Mouse (Mus musculus): ENCODE results near the gene Acvr1b. TPM values are rescaled to one million over a fixed set of nuclear protein-coding genes. Genes with fewer than 3 reads are reported as not detected.

The Acvr1b gene
- 2.4 TPM for polyA plus RNA-seq (2017; shearing (Covaris generic))

DNA sequence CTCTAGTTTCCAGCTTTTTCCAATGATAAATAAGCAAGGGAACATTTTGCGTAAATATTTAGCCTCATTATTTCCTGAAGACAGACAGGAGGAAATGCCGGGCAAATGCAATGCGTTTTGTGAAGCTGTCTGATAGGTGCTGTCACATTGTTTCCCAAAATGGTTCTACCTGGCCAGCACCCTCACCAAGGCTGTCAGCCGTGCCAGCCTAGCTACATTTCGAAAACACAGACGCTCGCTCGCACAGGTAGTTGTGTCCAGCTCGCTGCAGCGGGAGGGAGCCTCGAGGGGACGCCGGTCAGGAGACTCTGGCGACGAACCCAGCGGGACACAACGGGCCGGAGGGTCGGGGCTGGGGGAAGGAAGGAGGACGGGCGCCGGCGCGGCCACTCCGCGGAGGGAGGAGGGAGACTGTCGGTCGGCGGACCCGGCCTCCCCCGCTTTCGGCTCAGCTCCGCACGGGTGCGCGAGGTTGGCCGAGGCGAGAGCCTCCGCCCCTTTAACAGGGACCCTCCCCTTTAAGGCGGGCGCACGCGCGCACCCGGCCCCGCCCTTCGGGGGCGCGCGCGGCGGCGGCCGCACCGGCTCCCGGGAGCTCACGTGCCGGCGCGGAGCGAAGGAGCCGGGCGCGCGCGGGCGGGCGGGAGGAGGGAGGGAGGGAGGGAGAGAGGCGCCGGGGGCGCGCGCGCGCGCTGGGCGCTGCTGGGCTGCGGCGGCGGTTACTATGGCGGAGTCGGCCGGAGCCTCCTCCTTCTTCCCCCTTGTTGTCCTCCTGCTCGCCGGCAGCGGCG lies at the start of gene Acvr1b:
TSS of gene Acvr1b (plus strand) at position 647 of the 791 bp plus-strand sequence.

DNA sequence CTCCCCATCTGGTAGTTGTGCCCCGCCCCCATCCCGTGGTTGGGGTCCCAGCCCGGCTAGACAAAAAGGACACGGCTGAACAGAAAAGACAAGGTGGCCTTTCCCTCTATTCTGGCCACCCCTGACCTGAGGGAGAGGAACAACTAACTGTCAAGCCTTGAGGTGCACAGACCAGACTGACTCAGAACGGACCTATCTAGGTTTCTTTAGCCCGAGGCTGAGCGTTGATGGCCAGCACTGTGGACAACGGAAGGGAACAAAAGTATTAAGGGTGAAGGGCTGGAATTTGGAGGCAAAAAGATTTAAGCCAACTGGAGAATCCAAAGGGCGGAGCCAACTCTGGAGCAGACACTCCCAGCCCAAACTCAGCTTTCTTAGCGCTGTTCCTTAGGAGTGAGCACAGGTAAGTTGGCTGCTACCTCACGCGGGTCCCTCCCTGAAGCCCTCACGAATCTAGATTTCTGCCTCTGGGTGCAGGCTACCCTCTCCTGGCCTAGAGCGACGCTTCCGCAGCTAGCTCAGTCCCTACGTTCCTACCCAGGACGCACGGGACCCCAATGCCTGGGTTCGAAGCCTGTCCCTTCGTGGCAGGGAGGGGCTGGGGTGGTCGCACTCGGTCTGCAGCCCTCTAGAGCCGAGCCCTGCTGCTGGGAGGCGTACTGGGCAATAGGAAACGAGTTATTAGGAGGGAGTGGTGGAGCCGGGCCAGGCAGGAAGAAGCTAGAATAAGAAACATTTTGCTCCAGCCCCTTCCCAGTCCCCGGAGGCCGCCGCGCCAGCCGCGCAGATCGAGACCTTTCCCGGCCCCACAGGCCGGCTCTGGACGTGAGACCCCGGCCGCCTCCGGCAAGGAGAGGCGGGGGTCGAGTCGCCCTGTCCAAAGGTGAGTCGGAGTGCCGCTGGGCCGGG lies 45.4 kb upstream of the Acvr1b start, which contains the start of gene Acvrl1:
TSS of gene Acvrl1 (plus strand) at position 342 of the 909 bp plus-strand sequence.

DNA sequence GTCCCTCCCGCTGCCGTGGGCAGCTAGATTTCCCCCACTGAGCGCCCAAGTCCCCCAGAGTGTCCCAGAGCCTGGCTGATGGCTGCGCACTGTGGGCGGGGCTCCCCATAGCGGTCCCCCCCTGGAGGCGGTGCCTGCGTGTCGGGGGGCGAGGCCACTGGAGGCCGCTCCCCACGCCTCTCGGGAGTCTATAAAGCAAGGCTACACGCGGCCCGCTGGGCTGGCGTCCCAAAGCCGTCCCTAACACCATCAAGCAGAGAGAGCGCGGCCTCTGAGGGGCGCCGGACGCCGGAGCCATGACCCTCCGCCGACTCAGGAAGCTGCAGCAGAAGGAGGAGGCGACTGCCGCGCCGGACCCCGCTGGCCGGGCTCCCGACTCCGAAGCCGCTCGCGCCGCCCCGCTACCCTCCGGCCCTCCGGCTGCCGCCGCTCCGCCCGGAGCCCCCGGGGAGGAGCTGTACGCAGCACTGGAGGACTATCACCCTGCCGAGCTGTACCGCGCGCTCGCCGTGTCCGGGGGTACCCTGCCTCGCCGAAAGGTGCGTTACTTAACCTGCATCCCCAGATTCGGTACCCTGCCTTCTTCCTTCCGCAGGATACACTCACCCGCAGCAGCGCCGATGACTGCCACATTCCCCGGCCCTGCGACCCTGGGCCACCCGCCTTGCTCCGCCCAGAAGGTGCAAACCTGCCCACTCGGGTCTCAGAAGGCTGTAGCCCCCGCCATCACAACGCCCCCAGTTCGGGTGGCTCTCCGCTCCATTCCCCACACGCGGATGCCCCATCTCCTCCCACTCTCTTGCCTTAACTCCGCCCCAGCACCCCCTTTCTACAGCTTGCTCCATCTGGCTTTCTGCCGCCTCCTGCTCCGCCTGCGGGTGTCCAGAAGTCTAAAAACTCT lies 50.4 kb downstream of the Acvr1b start, which contains the start of gene Grasp:
TSS of gene Grasp (plus strand) at position 183 of the 901 bp plus-strand sequence.

DNA sequence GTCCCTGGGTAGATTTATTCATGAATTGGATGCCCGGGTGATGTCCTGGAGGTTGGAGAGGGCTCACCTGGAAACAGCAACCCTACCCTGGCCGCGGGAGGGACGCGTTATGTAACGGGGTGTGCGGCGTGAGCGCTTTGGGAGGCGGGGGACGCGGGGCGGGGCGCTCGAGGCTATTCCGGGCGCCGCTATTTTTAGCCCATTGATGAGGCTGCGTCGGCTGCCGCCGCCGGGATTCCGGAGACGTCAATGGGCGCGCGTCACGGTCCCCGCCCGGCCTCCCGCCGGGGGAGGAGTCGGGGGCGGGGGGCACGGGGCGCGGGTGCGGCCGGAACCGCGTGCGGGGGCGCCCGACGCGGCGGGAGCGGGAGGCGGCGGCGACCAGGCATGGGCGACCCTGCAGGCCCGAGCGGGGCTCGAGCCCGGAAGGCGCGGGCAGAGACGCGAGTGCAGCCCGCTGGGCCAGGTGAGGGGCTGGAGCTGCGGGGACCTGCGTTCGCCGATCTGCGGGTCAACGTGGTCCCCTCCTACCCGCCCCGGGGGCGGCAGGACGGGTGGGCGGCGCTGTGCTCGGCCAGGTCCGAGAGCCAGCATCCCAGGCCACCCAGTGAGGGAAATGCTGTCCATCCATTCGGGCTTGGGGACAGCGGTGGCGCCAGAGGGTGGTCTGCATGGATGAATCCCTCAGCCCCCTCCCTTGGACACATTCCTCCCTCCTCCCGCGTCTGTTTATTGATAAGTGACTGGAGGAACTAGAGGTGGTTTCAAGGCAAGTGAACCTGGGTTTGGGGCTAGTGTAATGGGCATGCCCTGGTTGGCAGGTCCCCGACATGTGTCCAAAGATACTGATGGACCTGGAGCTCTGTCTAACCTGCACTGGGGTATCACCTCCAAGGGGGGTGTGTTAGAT lies 80.3 kb downstream of the Acvr1b start, which contains the start of gene Nr4a1:
TSS of gene Nr4a1 (plus strand) at position 384 of the 910 bp plus-strand sequence.

Other genes with a start within 250 kb of the Acvr1b start
- not detected for gene Gm47841, start 126.7 kb upstream of the Acvr1b start, polyA plus RNA-seq (2017; shearing (Covaris generic))
- gene Fignl2, start 95.5 kb upstream of the Acvr1b start, polyA plus RNA-seq (2017; shearing (Covaris generic)) = not detected
- gene Ankrd33, start 58.3 kb upstream of the Acvr1b start, polyA plus RNA-seq (2017; shearing (Covaris generic)) = not detected
- 5.3 TPM for gene Acvrl1, start 45.5 kb upstream of the Acvr1b start, polyA plus RNA-seq (2017; shearing (Covaris generic))
- gene Grasp, start 50.1 kb downstream of the Acvr1b start, polyA plus RNA-seq (2017; shearing (Covaris generic)) = 8.4 TPM
- 116 TPM for gene Nr4a1, start 80.2 kb downstream of the Acvr1b start, polyA plus RNA-seq (2017; shearing (Covaris generic))
- 63.0 TPM for gene Atg101, start 110.2 kb downstream of the Acvr1b start, polyA plus RNA-seq (2017; shearing (Covaris generic))
- not detected for gene 6030408B16Rik, start 119.1 kb downstream of the Acvr1b start, polyA plus RNA-seq (2017; shearing (Covaris generic))
- gene Krt80, start 196.1 kb downstream of the Acvr1b start, polyA plus RNA-seq (2017; shearing (Covaris generic)) = 0.06 TPM
- 0.07 TPM for gene Krt7, start 237.0 kb downstream of the Acvr1b start, polyA plus RNA-seq (2017; shearing (Covaris generic))

Data from CD4-positive, CD25-positive, alpha-beta regulatory T cell (primary cell).